Mouse (Mus musculus) embryo, embryonic 10 days (tissue): ENCODE results near the gene Twsg1.
"Not testable (repeated sequence)": the region's sequence is repeated elsewhere in the genome, so short reads cannot be mapped to it uniquely, and the experiment has no call there.

Experiments used
- DNase-seq: peaks from one replicate; pipeline ENCODE4 v3.0.0-alpha.2; 2015; ENCODE audit warnings: low spot score

The Twsg1 gene

GRCm38 (mm10) chr17:65950622-65951404, at the start of gene Twsg1:
Gene Twsg1, minus strand, starts transcription at chr17:65951226.
- peak; percentile 88 for DNase-seq

GRCm38 (mm10) chr17:65988151-65988820, 37.3 kb upstream of the Twsg1 start:
- DNase-seq, result no peak

- DNase-seq, result not testable (repeated sequence)
These were observed 25.7 kb upstream of the Twsg1 start for GRCm38 (mm10) chr17:65976720-65977119.

- DNase-seq, result no peak
These were observed 16.7 kb upstream of the Twsg1 start for GRCm38 (mm10) chr17:65967751-65968150.

GRCm38 (mm10) chr17:65962263-65962662, 11.2 kb upstream of the Twsg1 start:
- DNase-seq, result no peak

GRCm38 (mm10) chr17:65961606-65962136, 10.6 kb upstream of the Twsg1 start:
- no peak for DNase-seq

GRCm38 (mm10) chr17:65959011-65959410, 8.0 kb upstream of the Twsg1 start:
- no peak for DNase-seq

GRCm38 (mm10) chr17:65958366-65958765, 7.3 kb upstream of the Twsg1 start:
- DNase-seq, result no peak

GRCm38 (mm10) chr17:65957782-65958325, 6.8 kb upstream of the Twsg1 start:
- no peak for DNase-seq

GRCm38 (mm10) chr17:65956993-65957781, 6.2 kb upstream of the Twsg1 start:
- DNase-seq, result no peak

- DNase-seq, result no peak
These were observed 5.1 kb upstream of the Twsg1 start for GRCm38 (mm10) chr17:65956140-65956539.

GRCm38 (mm10) chr17:65953959-65954358, 2.9 kb upstream of the Twsg1 start:
- no peak for DNase-seq

- peak; percentile 59 for DNase-seq
These were observed 1.1 kb upstream of the Twsg1 start for GRCm38 (mm10) chr17:65952083-65952482.

GRCm38 (mm10) chr17:65950183-65950582, 843 bp downstream of the Twsg1 start:
- DNase-seq, result no peak

GRCm38 (mm10) chr17:65947307-65947706, 3.7 kb downstream of the Twsg1 start:
- no peak for DNase-seq

GRCm38 (mm10) chr17:65945420-65945819, 5.6 kb downstream of the Twsg1 start:
- DNase-seq, result no peak

GRCm38 (mm10) chr17:65942394-65942793, 8.6 kb downstream of the Twsg1 start:
- no peak for DNase-seq

- no peak for DNase-seq
These were observed 9.8 kb downstream of the Twsg1 start for GRCm38 (mm10) chr17:65941275-65941674.

GRCm38 (mm10) chr17:65940221-65940620, 10.8 kb downstream of the Twsg1 start:
- no peak for DNase-seq

- DNase-seq, result no peak
These were observed 11.4 kb downstream of the Twsg1 start for GRCm38 (mm10) chr17:65939461-65940192.

- DNase-seq, result no peak
These were observed 13.4 kb downstream of the Twsg1 start for GRCm38 (mm10) chr17:65937671-65938070.
